Mouse (Mus musculus) common myeloid progenitor, adult 5-6 weeks (primary cell): ENCODE measurements around the gene Whamm. TPM values are rescaled to one million over a fixed set of nuclear protein-coding genes. Genes with fewer than 3 reads are reported as not detected.
A peak's percentile ranks its signal among the peaks of the same experiment; 100 is the strongest.

Experiments
- ATAC-seq: replicated peaks from 2 replicates; pipeline ENCODE4 v1.8.0; 2016; ENCODE audit warnings: low read depth, mild to moderate bottlenecking, moderate TSS enrichment, inconsistent platforms; ENCODE audit not compliant: poor library complexity, severe bottlenecking
- total RNA-seq: library from RNA; stranded (forward); fragments of 200-1000, 187-1606 nt; gene quantifications from 2 replicates; pipeline ENCODE4 v1.2.3, GENCODE M21; 2017

The Whamm gene
- total RNA-seq, 1 experiment from 2014 or later: 23.2 TPM

DNA sequence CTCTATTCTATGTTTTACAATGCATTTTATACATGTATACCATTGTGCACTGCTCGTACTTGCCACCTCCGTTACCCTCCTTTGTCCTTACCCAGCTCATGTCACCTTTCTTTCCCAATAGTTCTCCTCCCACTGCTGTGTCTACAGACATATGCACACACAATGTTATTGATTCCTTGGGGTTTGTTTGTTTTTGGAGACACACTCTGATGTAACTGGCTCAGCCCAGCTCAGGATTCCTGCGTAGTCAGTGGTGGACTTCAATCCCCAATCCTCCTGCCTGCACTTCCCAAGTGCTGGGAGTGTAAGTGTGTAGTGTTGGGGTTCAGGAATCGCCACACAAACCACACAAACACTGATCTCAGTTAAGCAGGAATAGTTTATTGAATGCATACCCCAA lies 16.2 kb downstream of the Whamm start:
- ATAC-seq: no peak

DNA sequence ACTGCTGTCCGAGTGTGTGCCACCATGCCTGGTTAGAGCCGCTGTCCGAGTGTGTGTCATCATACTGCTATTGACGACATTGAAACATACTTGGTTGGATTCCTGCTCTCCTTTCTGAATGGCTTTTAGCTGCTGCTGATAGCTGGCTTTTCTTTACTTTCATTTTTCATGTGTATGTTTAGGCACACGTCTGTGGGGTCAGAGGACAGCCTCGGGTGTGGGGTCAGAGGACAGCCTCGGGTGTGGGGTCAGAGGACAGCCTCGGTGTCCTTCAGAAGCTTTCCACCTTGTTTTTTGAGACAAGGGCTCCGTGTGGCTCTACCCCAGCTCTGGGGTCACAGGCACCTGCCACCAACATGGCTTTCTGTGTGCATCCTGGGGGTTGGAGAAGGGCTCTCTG lies 21.6 kb downstream of the Whamm start:
- ATAC-seq: no peak

DNA sequence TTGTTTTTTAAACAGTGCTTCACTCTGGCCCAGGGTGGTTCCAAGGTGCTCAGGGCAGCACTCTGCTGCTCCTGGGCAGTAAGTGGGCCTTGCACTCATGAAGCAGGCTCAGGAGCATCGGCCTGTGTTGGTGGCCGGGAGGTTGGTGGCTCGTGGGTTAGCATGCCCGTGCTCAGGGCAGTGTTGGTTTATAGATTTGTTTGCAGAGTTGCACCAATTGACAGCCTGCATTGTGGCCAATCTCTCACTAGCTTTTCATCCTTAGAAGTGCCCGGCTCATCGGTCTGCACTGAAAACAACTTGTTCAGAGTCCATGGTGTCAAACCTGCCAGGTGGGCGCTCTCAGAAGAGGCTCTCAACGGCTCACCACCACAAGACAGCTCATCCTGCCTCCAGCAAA lies 22.3 kb downstream of the Whamm start:
- ATAC-seq: no peak

- no peak for ATAC-seq
Observed at GRCm38 (mm10) chr7:81595056-81595455, 24.0 kb downstream of the Whamm start.

- ATAC-seq: no peak
Observed at GRCm38 (mm10) chr7:81596086-81596485, 25.0 kb downstream of the Whamm start.

- no peak for ATAC-seq
Observed at GRCm38 (mm10) chr7:81597660-81598059, 26.6 kb downstream of the Whamm start.

GRCm38 (mm10) chr7:81599379-81600280 lies 28.6 kb downstream of the Whamm start:
- ATAC-seq: no peak

GRCm38 (mm10) chr7:81604991-81605390 lies 33.9 kb downstream of the Whamm start:
- no peak for ATAC-seq

- ATAC-seq: no peak; the same call in 1 of the 2 replicates
Observed at GRCm38 (mm10) chr7:81605489-81605888, 34.4 kb downstream of the Whamm start.

- 0 out of 2 replicates have a peak, but pooled peaks have one; percentile 47 for ATAC-seq
Observed at GRCm38 (mm10) chr7:81606452-81606851, 35.4 kb downstream of the Whamm start.

DNA sequence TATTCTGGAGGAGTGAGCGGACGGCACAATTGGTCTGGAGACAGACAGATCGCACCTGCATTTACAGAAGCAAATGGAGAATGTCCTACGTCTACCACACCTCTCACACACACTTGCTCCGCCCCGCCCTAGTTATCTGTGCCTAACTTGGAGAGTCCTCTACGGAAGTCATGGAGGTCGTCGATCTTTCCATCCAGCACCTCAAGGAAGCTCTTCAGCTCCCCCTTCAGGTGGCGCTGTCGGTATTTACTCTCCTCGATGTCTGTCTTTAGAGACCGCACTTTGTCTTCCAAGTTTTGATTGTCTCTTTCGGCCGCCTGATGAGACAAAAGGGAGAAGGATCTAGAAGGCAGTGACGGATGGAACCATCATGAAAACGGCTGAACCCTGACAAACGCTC lies 39.1 kb downstream of the Whamm start:
- ATAC-seq: peak; percentile 67

DNA sequence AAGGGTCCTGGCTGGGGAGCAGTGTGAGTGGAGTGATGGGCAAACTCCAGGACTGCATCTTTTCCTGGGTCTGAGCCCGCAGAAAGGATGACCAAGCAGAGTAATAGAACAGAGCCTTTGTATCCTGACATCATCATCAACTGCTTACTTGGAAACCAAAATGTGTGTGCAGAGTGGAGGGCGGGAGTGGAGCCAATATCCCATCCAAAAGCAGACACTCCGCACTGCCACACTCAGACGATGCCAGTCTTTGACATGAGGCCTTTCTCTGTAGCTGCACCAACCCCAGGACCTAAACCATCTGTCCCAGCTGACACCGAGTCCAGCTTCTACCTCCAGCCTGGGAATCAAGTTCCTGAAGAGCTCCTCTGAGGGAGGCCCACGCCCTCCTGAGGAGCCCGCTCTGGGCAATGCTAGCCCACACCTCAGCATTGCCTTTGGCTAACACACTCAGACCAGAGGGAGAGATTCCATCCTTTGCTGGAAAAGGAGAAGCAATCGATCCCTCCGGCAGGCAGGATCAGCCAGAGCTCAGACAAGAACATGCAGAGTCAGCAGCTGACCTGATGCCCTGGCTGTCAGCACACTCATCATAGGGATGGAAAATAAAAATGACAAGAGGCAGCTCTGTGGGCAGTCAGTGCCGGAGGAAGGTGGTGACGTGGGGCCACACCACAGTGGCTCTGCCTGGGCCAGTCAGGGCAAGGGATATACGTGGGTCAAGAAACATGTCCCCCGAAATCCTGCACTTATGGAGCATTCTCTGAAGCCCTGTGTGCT lies 42.0 kb downstream of the Whamm start:
- no peak for ATAC-seq

DNA sequence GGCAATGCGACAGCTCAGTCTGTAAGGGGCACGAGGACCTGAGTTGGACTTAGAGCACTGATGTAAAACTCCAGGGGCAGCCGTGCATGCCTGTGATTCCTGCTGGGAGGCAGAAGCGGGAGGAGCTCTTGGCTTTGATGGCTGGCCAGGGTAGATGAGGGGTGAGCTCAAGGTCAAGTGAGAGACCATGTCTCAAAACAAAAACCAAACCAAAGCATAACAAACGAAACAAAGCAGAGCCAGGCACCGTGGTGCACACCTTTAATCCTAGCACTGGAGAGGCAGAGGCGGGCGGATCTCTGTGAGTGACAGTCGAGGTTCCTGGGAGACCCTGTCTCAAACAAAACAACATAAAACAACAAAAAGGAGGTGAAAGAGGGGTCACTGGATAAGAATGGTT lies 44.0 kb downstream of the Whamm start:
- no peak for ATAC-seq

GRCm38 (mm10) chr7:81622793-81623192 lies 51.7 kb downstream of the Whamm start:
- ATAC-seq: no peak

DNA sequence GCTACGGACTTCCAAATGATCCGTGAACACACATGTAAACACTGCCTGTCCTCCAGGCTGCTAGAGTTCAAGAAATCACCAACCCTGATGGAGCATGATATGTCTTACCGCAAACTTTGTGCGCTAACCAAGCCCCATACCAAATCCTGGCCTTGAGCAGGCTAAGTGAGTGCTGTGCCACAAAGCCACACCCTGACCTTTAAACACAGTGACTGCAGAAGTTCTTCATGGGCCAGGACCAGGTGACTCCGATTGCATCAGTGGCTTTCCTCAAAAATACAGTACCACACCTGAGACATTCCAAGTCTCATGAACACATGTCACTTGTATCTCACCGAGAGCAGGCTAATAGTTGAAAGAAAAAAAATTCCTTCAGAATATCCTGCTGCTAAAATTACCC lies 52.7 kb downstream of the Whamm start:
- no peak for ATAC-seq

DNA sequence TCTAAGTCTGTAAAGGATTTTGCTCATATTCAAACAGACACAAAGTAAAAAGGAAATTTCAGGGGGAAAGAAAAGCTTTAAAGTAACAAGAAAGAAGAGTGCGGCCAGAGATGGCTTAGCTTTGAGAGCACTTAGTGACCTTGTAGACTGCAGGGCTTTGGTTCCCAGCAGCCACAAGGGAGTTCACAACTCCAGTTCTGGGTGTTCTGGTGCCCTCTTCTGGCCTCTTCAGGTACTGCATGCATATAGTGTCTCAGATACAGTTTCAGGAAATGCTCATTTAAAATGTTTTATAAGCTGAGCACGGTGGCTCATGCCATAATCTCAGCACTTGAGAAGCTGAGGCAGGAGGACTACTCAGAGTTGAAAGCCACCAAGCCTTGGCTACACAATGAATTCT lies 55.4 kb downstream of the Whamm start:
- 0 out of 2 replicates have a peak, but pooled peaks have one; percentile 52 for ATAC-seq

- ATAC-seq: no peak
Observed at GRCm38 (mm10) chr7:81631261-81631660, 60.2 kb downstream of the Whamm start.

DNA sequence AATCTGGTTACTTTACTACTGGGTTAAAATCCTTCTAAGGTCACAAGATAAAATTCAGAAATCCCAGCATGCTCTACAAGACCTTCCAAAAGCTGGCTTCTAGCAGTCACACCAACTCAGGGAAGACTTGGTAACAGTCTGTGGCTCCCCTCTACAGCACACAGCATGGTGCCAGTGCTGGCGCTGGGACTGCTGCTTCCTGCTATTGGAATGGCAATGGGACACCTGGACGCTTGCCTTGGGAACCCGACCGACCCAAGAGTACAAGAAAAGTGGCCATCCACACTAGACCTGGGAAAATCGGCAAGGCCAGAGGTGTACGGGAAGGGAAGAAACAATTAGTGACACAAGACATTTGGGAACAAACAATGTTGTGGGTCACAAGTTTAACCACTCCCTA lies 61.5 kb downstream of the Whamm start:
- ATAC-seq: no peak

GRCm38 (mm10) chr7:81641101-81641500 lies 70.0 kb downstream of the Whamm start:
- ATAC-seq: no peak

DNA sequence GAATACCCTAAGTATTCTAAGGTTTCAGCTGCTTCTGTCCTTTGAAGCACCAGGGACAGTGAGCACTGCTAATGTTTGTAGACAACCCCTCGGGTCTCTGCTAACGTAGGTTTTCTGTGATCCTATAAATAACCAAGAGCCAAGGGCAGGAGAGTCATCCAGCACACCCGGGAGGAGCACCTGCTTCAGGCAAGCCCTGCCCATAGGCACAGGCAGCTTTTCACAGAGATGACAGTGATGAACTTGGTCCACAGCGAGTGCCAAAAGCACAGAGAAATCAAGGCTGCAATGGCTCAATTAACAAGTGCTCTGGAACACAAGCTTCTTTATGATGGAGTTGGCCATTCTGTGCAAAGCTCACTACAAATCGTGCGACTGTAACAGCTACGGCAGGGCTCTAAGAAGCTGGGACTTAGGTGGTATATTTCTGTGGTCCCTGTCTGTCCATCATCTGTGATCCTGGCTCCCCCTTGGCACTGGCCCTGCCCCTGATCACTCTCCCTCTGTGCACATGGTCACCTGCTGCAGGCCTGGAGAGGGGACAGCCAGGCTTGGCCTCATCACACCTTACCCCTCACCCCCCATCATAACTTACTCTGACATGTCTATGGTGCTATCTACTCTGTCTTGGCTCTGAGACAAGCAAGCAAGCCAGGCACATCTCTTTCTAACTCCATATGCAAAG lies 73.6 kb downstream of the Whamm start:
- no peak for ATAC-seq
